Mouse (Mus musculus): Measurements from ENCODE around the gene Tjp2. TPM values are rescaled to one million over a fixed set of nuclear protein-coding genes. Genes with fewer than 3 reads are reported as not detected.

Tjp2 gene
- total and polyA plus RNA-seq, 3 experiments: 9.0 to 17.8 (median 13.7) TPM

DNA sequence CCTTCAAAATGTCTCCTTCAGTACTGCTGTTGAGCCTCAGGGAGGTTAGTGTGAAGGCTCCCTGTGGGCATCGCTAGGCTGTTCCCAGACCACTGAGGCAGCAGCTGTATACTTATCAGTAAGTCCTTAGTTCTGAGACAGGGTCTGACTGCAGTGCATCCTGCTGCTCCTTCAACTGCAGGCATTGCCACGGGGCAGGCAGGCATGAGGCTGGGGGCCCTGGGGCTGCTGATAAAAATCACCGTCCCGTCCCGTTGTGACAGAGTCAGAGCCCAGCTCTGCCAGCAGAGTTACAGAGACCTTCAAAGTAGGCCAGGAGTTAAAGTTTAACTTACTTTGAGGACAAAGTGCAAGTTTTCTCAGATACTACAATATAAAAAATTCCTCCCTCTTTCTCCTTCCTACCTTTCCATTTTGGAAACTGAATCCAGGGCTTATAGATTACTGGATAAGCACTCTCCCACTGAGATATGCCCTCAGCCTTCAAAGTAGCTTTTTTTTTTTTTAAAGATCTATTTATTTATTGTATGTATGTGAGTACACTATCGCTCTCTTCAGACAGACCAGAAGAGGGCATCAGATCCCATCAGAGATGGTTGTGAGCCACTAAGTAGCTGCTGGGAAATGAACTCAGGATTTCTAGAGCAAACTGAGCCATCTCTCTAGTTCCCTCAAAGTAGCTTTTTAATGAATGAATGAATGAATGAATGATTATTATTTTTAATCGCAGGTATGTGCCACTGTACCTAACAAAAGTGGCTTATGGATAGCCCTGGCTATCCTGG is 41.4 kb upstream of the Tjp2 start:
- Histone ChIP-seq H3K27me3 (replicated peaks) (no peaks in the 10 kb centered on the region), H3K4me1 (ENCODE audit: control insufficient read depth in 1 of 2, insufficient read depth in 2 of 2) (peaks cover 0 to 3% of the 10 kb centered on the region in 2 experiments; a peak in 2 of 4 replicates), H3K9ac (ENCODE audit: insufficient read depth, low read depth) (no peak overlapping the region), H3K27ac (ENCODE audit: insufficient read depth, low read depth) (no peak overlapping the region), H3K4me2 (ENCODE audit: insufficient read depth, low read depth, poor library complexity, severe bottlenecking) (no peak overlapping the region), H3K9me3 (replicated peaks; ENCODE audit: low read length) (no peaks in the 10 kb centered on the region), H3K36me3 (replicated peaks in 1 of 2; ENCODE audit: control insufficient read depth in 1 of 2, insufficient read depth in 1 of 2, low read length in 1 of 2) (peaks cover 21 to 82% of the 10 kb centered on the region in 2 experiments), H3K4me3 (replicated peaks in 1 of 3; ENCODE audit: low read depth in 2 of 3, low read length in 2 of 3, poor library complexity in 1 of 3) (no peak overlapping the region), H3K79me2 (replicated peaks; ENCODE audit: control insufficient read depth, extremely low read depth, insufficient read depth, poor library complexity, severe bottlenecking) (no peaks in the 10 kb centered on the region)
- in situ Hi-C loops (cut with MboI; ENCODE audit: low pct_ligation_motif_present, low pct_unique_long_range_greater_than_20kb, low sequenced_read_pairs): loop anchor here (25.0 kb wide), 1 partner anchor 279 kb away; no protein-coding TSS in a partner anchor
- no peak for DNase-seq (ENCODE audit: extremely low read depth)
- dilution Hi-C loops (cut with MboI; ENCODE audit: extremely low pct_ligation_motif_present, extremely low pct_unique_long_range_greater_than_20kb, low sequenced_read_pairs): no loop called here
- TF ChIP-seq MAZ (IDR thresholded peaks at IDR 0.05; ENCODE audit: low read depth, low read length): no peak
- 0 out of 4 replicates have a peak, but pooled peaks of 1 of the 2 experiments have one; percentile 16 for TF ChIP-seq CTCF (conservative IDR thresholded peaks at IDR 0.05 in 1 of 2, IDR thresholded peaks at IDR 0.05 in 1 of 2; ENCODE audit: low read depth in 2 of 2, low read length in 2 of 2)
- TF ChIP-seq RAD21 (IDR thresholded peaks at IDR 0.05; ENCODE audit: low read depth, low read length): no peak

DNA sequence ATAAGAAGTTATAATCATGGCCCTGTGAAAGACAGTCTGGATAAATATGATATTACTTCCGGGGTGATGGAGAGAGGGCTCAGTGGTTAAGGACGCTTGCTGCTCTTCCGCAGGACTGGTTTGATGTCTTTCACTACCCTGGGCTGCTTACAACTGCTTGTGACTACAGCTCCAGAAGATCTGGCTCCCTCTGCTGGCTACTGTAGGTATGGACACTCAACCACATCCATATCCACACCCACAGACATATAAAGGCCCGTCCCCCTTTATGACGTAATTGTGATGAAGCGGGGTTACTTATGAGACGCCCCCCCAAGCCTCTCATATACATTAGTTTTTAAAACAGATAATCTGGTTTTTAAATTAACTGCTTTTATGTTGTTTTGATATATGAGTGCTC is 40.2 kb upstream of the Tjp2 start:
- peaks cover 12 to 72% of the 10 kb centered on the region in 2 experiments for H3K36me3 ChIP-seq (replicated peaks in 1 of 2; ENCODE audit: control insufficient read depth in 1 of 2, insufficient read depth in 1 of 2, low read length in 1 of 2)
- H3K27ac ChIP-seq (ENCODE audit: insufficient read depth, low read depth): no peak overlapping the region
- no peak overlapping the region for H3K4me3 ChIP-seq (replicated peaks in 1 of 3; ENCODE audit: low read depth in 2 of 3, low read length in 2 of 3, poor library complexity in 1 of 3)

DNA sequence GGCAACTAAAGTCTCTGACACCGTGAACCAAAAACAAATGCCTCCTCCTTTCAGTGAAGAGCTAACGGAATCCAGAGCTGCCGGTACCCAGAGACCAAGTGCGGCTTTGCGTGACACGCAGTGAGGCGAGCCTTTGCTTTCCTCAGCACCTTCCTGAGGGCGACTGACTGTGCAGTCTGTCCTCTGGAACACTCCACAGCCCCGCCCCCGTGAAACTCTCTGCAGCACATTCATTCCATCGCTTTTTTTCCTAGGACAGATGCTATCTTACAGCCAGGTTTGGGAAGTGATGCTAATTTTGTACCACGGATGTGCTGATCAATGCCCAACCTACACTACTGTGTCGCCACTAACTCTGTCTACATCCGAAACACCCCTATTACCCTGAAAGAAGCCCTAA is 37.9 kb upstream of the Tjp2 start:
- no peak for DNase-seq (ENCODE audit: extremely low read depth)
- no peaks in the 10 kb centered on the region for H3K27me3 ChIP-seq (replicated peaks)
- TF ChIP-seq E2F4 (IDR thresholded peaks at IDR 0.05; ENCODE audit: insufficient replicate concordance, low read depth, low read length) (no peak), EP300 (IDR thresholded peaks at IDR 0.05; ENCODE audit: low read length) (no peak), CHD1 (IDR thresholded peaks at IDR 0.05; ENCODE audit: low read depth, low read length) (no peak)
- no peak overlapping the region for H3K27ac ChIP-seq (ENCODE audit: insufficient read depth, low read depth)
- H3K9me3 ChIP-seq (replicated peaks; ENCODE audit: low read length): no peaks in the 10 kb centered on the region
- H3K4me3 ChIP-seq (replicated peaks in 1 of 3; ENCODE audit: low read depth in 2 of 3, low read length in 2 of 3, poor library complexity in 1 of 3): no peak overlapping the region
- no peak overlapping the region for H3K9ac ChIP-seq (ENCODE audit: insufficient read depth, low read depth)
- H3K79me2 ChIP-seq (replicated peaks; ENCODE audit: control insufficient read depth, extremely low read depth, insufficient read depth, poor library complexity, severe bottlenecking): no peaks in the 10 kb centered on the region
- dilution Hi-C loops (cut with MboI; ENCODE audit: extremely low pct_ligation_motif_present, extremely low pct_unique_long_range_greater_than_20kb, low sequenced_read_pairs) (no loop called here), in situ Hi-C loops (cut with MboI; ENCODE audit: low pct_ligation_motif_present, low pct_unique_long_range_greater_than_20kb, low sequenced_read_pairs) (loop anchor here (25.0 kb wide), 1 partner anchor 275 kb away; no protein-coding TSS in a partner anchor)
- H3K4me2 ChIP-seq (ENCODE audit: insufficient read depth, low read depth, poor library complexity, severe bottlenecking): no peak overlapping the region
- H3K36me3 ChIP-seq (replicated peaks in 1 of 2; ENCODE audit: control insufficient read depth in 1 of 2, insufficient read depth in 1 of 2, low read length in 1 of 2): peaks cover 11 to 69% of the 10 kb centered on the region in 2 experiments
- H3K4me1 ChIP-seq (ENCODE audit: control insufficient read depth in 1 of 2, insufficient read depth in 2 of 2): no peaks in the 10 kb centered on the region

More for the DNA sequence above, 40.2 kb upstream of the Tjp2 start:
- Histone ChIP-seq H3K9me3 (replicated peaks; ENCODE audit: low read length) (no peaks in the 10 kb centered on the region), H3K4me2 (ENCODE audit: insufficient read depth, low read depth, poor library complexity, severe bottlenecking) (no peak overlapping the region), H3K27me3 (replicated peaks) (no peaks in the 10 kb centered on the region), H3K79me2 (replicated peaks; ENCODE audit: control insufficient read depth, extremely low read depth, insufficient read depth, poor library complexity, severe bottlenecking) (no peaks in the 10 kb centered on the region), H3K4me1 (ENCODE audit: control insufficient read depth in 1 of 2, insufficient read depth in 2 of 2) (no peaks in the 10 kb centered on the region), H3K9ac (ENCODE audit: insufficient read depth, low read depth) (no peak overlapping the region)
- dilution Hi-C loops (cut with MboI; ENCODE audit: extremely low pct_ligation_motif_present, extremely low pct_unique_long_range_greater_than_20kb, low sequenced_read_pairs): no loop called here
- TF ChIP-seq ZMIZ1 (IDR thresholded peaks at IDR 0.05; ENCODE audit: low read depth, low read length) (no peak), RAD21 (IDR thresholded peaks at IDR 0.05; ENCODE audit: low read depth, low read length) (peak; percentile 67), HCFC1 (IDR thresholded peaks at IDR 0.05; ENCODE audit: low read depth, low read length) (no peak), TCF12 (IDR thresholded peaks at IDR 0.05; ENCODE audit: low read depth, low read length) (no peak), SMC3 (IDR thresholded peaks at IDR 0.05; ENCODE audit: low read depth, low read length) (peak; percentile 76), KAT2A (IDR thresholded peaks at IDR 0.05; ENCODE audit: insufficient replicate concordance, low read length) (no peak), CTCF (conservative IDR thresholded peaks at IDR 0.05 in 1 of 2, IDR thresholded peaks at IDR 0.05 in 1 of 2; ENCODE audit: low read depth in 2 of 2, low read length in 2 of 2) (peak; percentile 81 to 88), JUN (IDR thresholded peaks at IDR 0.05; ENCODE audit: insufficient read depth, low read depth, low read length) (no peak), MAFK (IDR thresholded peaks at IDR 0.05; ENCODE audit: insufficient replicate concordance, low read length) (no peak), TBP (conservative IDR thresholded peaks at IDR 0.05; ENCODE audit: low read depth, low read length) (no peak), EP300 (IDR thresholded peaks at IDR 0.05; ENCODE audit: low read length) (no peak), NRF1 (IDR thresholded peaks at IDR 0.05; ENCODE audit: low read depth, low read length) (no peak)
- in situ Hi-C loops (cut with MboI; ENCODE audit: low pct_ligation_motif_present, low pct_unique_long_range_greater_than_20kb, low sequenced_read_pairs): loop anchor here (25.0 kb wide), 1 partner anchor 278 kb away; no protein-coding TSS in a partner anchor
- peak; percentile 91 for DNase-seq (ENCODE audit: extremely low read depth)
